Mouse (Mus musculus) layer of hippocampus, postnatal 10 days (tissue): ENCODE data around the gene Pip4k2a. TPM values are rescaled to one million over a fixed set of nuclear protein-coding genes. Genes with fewer than 3 reads are reported as not detected.

ENCODE experiments used
- DNase-seq, 2 experiments: peaks; one replicate each; pipeline ENCODE4 v3.0.0; 2021; ENCODE audit warnings: low spot score in 2 of 2
- total RNA-seq, 2 experiments: library from RNA; stranded (reverse); gene quantifications; 2 replicates each; pipeline ENCODE4 v1.2.3; 2021

Gene Pip4k2a
- total RNA-seq, 2 experiments from 2014 or later = 27.1 to 29.8 TPM

- no peak for DNase-seq
Observed at GRCm38 (mm10) chr2:18853345-18853744, 144.6 kb downstream of the Pip4k2a start.

- DNase-seq = no peak
Observed at GRCm38 (mm10) chr2:18850657-18851056, 147.3 kb downstream of the Pip4k2a start.

GRCm38 (mm10) chr2:18848074-18848629, 149.8 kb downstream of the Pip4k2a start:
- no peak for DNase-seq

GRCm38 (mm10) chr2:18842527-18842926, 155.4 kb downstream of the Pip4k2a start:
- DNase-seq = no peak

GRCm38 (mm10) chr2:18841051-18841450, 156.9 kb downstream of the Pip4k2a start:
- no peak for DNase-seq

DNA sequence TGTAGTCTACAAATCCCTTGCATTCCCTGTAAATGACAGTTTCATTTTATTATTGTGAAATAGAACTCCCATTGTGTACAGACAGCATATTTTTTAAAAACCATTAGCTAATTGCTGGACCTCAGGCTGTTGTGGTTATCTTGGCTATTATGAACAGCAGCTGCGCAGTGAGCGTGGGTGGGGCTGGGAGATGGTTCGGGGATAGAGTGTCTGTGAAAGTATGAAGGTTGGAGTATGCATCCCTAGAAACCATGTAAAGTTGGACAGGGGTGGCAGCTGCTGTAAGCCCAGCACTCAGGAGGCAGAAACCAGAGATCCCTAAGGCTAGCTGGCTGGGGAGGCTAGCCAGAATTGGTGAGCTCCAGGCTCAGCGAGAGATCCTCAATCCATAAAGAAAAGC, 158.4 kb downstream of the Pip4k2a start:
- no peak for DNase-seq

DNA sequence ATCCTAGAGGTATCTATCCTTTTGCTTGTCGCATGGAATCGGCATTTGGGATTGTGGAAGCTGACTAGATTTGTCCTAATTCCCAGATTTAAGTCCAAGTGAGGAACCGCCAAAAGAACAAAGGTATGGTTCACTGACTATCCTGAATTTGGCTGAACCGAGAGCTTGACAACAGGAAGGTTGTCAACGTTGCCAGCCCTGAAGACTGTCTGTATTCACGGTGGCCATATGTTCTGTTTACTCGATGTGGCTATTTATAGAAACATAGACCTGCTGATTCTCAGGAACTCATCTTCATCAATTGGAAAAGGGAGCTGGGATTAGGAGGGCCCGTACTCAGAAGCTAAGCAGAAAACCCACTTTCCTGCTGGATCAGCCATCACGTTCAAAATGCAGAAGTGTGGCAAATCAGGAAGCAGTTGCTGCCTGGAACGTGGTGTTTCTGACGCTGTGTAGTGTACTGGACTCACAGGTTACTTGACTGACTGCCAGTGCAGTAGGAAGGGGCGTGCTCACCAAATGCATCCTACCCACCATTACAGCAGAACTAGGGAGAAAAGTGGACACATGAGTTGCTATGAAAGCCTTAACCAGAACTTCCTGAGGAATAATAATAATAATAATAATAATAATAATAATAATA, 162.5 kb downstream of the Pip4k2a start:
- DNase-seq = no peak

GRCm38 (mm10) chr2:18833024-18833590, 164.8 kb downstream of the Pip4k2a start:
- no peak for DNase-seq

DNA sequence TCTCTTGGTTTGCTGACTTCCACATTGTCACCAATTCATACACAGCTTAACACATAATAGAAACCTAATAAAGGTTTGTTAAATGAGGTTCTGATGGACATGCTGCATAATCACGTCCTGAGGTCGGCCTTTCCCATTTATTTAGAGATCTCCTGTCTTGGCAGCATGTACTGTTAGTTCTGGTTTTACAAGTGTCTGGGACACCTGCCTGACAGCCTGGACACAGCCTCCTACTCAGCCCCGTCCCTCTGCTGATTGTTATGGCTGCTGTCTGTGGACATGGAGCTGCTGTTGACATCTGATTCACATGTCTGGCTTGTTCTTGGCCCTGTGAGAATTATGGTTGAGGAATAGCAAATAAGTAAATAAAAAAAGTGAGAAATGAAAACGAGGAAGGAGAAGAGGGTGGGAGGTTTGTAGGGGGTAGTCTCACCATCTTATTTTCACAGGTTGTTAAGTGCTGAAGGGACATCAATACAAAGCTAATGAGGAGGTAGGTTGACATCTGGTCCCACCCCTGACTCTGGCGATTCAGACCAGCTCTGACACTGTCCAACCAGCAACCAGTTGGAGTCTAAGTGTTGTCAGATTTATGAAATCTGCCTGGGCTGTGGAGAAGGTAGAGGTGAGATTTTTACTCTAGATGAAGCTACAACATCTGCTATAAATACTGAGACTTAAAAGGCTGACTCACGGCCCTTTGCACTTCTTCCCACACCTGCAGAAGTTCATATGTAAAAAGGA, 166.7 kb downstream of the Pip4k2a start:
- DNase-seq = no peak

DNA sequence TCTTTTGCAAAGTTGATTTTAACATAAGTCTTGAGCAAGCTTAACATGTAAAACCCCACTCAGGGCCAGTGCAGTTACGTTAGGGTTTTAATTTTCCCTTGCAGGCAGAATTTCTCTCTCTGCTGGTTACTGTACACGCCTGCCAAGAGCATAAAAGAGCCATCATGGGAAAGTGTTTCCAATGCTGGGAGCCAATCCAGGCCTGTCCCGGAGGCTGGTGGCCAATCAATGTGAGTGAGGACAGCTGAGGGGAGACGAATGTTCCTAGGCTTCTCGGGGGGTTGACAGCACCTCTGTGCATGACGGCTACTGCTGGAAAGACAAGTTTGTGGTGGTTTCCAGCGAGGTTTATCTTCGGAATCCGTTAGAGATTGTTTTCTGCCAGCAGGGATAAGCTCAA, 175.2 kb downstream of the Pip4k2a start:
- peak; percentile 58 to 65 for DNase-seq

GRCm38 (mm10) chr2:18821451-18822379, 176.2 kb downstream of the Pip4k2a start:
- no peak for DNase-seq

- DNase-seq = no peak
Observed at GRCm38 (mm10) chr2:18819520-18819919, 178.4 kb downstream of the Pip4k2a start.

- no peak for DNase-seq
Observed at GRCm38 (mm10) chr2:18816036-18816435, 181.9 kb downstream of the Pip4k2a start.

DNA sequence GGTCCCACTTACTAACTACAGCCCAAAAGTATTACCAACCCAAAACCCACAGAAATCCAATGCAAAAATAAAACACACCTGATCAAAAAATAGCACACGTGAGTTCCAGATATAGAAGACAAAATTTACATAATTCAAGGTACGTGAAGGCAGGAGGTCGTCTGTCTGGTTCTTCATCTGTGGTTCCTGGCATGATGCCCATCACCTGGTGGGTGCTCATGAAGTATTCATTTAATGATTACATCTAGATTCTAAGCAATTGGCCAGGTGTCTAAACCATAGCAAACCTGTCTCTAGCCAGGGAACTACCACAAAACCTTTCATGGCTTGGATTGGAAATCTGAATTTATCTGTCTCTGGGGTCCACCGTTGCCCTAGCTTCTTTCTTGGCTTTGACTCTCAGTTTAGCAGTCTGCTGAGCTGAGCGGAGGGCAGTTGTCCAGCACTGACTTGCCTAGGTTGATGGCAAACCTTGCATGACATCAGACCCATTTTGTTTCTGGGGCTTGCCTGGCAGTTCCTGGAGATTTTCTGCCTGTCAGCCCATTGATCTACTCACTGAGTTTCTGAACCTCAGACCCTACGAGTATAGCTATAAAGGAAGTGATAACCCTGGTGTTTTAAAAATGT, 182.5 kb downstream of the Pip4k2a start:
- DNase-seq = no peak

- no peak for DNase-seq
Observed at GRCm38 (mm10) chr2:18814447-18814804, 183.5 kb downstream of the Pip4k2a start.

GRCm38 (mm10) chr2:18813683-18814446, 184.1 kb downstream of the Pip4k2a start:
- DNase-seq = no peak

DNA sequence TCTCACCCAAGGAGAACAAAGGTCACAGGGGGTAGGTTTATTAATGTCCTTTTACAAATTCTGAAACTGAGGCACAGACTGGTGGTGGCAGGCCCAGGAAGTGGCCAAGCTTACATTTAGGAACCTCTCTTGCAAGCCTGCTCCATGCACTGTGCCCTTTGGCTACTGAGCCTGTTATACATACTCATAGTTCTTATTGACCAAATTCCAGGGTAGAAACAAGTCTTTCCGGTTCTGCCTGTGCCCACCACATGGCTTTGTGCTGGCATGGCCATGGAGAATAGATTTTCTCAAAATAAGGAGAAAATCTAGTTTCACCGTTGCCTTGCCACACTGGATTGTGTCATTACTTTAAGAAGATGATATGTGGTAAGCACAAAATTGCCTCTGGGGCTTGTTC, 190.0 kb downstream of the Pip4k2a start:
- DNase-seq = no peak

GRCm38 (mm10) chr2:18801281-18801862, 196.6 kb downstream of the Pip4k2a start:
- DNase-seq = no peak

- no peak for DNase-seq
Observed at GRCm38 (mm10) chr2:18800646-18801251, 197.2 kb downstream of the Pip4k2a start.
